Mouse (Mus musculus): ENCODE measurements at regions not wholly inside any gene's neighbourhood (a gene's known extent, or its start where the extent isn't known, plus 50 kb on each side); places are given as distances from the start of the nearest gene placed in this dataset.

GRCm38 (mm10) chr2:93135324-93135723, 52.0 kb upstream of the Trp53i11 start:
- no peak for DNase-seq (ENCODE audit: low read depth, low spot score)

GRCm38 (mm10) chr2:93133301-93133971, 53.9 kb upstream of the Trp53i11 start:
- no peak for DNase-seq (ENCODE audit: low read depth, low spot score)

- peak; percentile 44 for DNase-seq (ENCODE audit: low read depth, low spot score)
Observed at GRCm38 (mm10) chr2:93131825-93132623, 55.3 kb upstream of the Trp53i11 start.

- DNase-seq (ENCODE audit: low read depth, low spot score): no peak
Observed at GRCm38 (mm10) chr2:93131236-93131635, 56.1 kb upstream of the Trp53i11 start.

- no peak for DNase-seq (ENCODE audit: low read depth, low spot score)
Observed at GRCm38 (mm10) chr2:93129176-93129575, 58.2 kb upstream of the Trp53i11 start.

GRCm38 (mm10) chr2:93126595-93127165, 60.7 kb upstream of the Trp53i11 start:
- DNase-seq (ENCODE audit: low read depth, low spot score): no peak

- no peak for DNase-seq (ENCODE audit: low read depth, low spot score)
Observed at GRCm38 (mm10) chr2:93126112-93126511, 61.2 kb upstream of the Trp53i11 start.

GRCm38 (mm10) chr2:93124866-93125467, 62.4 kb upstream of the Trp53i11 start:
- DNase-seq (ENCODE audit: low read depth, low spot score): no peak

GRCm38 (mm10) chr2:93123829-93124228, 63.5 kb upstream of the Trp53i11 start:
- DNase-seq (ENCODE audit: low read depth, low spot score): no peak

GRCm38 (mm10) chr2:93120386-93120785, 67.0 kb upstream of the Trp53i11 start:
- no peak for DNase-seq (ENCODE audit: low read depth, low spot score)

GRCm38 (mm10) chr2:93119001-93119400, 68.3 kb upstream of the Trp53i11 start:
- no peak for DNase-seq (ENCODE audit: low read depth, low spot score)

- DNase-seq (ENCODE audit: low read depth, low spot score): no peak
Observed at GRCm38 (mm10) chr2:93115303-93115702, 69.3 kb upstream of the Prdm11 start.

GRCm38 (mm10) chr2:93113929-93114328, 68.0 kb upstream of the Prdm11 start:
- no peak for DNase-seq (ENCODE audit: low read depth, low spot score)

- no peak for DNase-seq (ENCODE audit: low read depth, low spot score)
Observed at GRCm38 (mm10) chr2:93112320-93112719, 66.4 kb upstream of the Prdm11 start.

GRCm38 (mm10) chr2:93110898-93111297, 64.9 kb upstream of the Prdm11 start:
- DNase-seq (ENCODE audit: low read depth, low spot score): no peak

- DNase-seq (ENCODE audit: low read depth, low spot score): no peak
Observed at GRCm38 (mm10) chr2:93106581-93106980, 60.6 kb upstream of the Prdm11 start.

GRCm38 (mm10) chr2:93101991-93102390, 56.0 kb upstream of the Prdm11 start:
- no peak for DNase-seq (ENCODE audit: low read depth, low spot score)

GRCm38 (mm10) chr2:93099780-93100179, 53.8 kb upstream of the Prdm11 start:
- DNase-seq (ENCODE audit: low read depth, low spot score): no peak

GRCm38 (mm10) chr2:93097016-93097415, 51.0 kb upstream of the Prdm11 start:
- DNase-seq (ENCODE audit: low read depth, low spot score): no peak

- no peak for DNase-seq (ENCODE audit: low read depth, low spot score)
Observed at GRCm38 (mm10) chr2:93096078-93096729, 50.2 kb upstream of the Prdm11 start.

Data from CD4-positive helper T cell, adult 2 months (primary cell).